Mouse (Mus musculus) ES-Bruce4 (cell line): ENCODE measurements at regions not wholly inside any gene's neighbourhood (a gene's known extent, or its start where the extent isn't known, plus 50 kb on each side); places are given as distances from the start of the nearest gene placed in this dataset.
A peak's percentile ranks its signal among the peaks of the same experiment; 100 is the strongest.

ENCODE experiments used
- H3K27ac ChIP-seq: 2 replicates; pipeline ENCODE4 v1.5.1; 2012; ENCODE audit warnings: low read length, inconsistent platforms; ENCODE audit not compliant: insufficient read depth
- H3K27me3 ChIP-seq: 2 replicates; pipeline ENCODE4 v1.6.1; 2012; ENCODE audit warnings: mild to moderate bottlenecking, low read length, inconsistent platforms; ENCODE audit not compliant: control insufficient read depth, poor library complexity, insufficient read depth, severe bottlenecking
- H3K36me3 ChIP-seq: 2 replicates; pipeline ENCODE4 v1.6.1; 2012; ENCODE audit warnings: inconsistent platforms, mild to moderate bottlenecking, low read length, moderate library complexity; ENCODE audit not compliant: control insufficient read depth, poor library complexity, insufficient read depth, severe bottlenecking
- H3K4me1 ChIP-seq: one replicate; pipeline ENCODE4 v1.8.1; 2011; ENCODE audit warnings: low read length; ENCODE audit not compliant: control insufficient read depth, insufficient read depth
- H3K4me3 ChIP-seq: 2 replicates; pipeline ENCODE4 v1.5.1; 2011; ENCODE audit warnings: low read depth, mild to moderate bottlenecking, low read length
- H3K9ac ChIP-seq: 2 replicates; pipeline ENCODE4 v1.6.1; 2012; ENCODE audit warnings: low read depth, mild to moderate bottlenecking, inconsistent platforms; ENCODE audit not compliant: poor library complexity, severe bottlenecking
- H3K9me3 ChIP-seq: replicated peaks from 2 replicates; pipeline ENCODE4 v1.6.1; 2012; ENCODE audit warnings: mild to moderate bottlenecking, low read length, inconsistent platforms; ENCODE audit not compliant: control insufficient read depth, poor library complexity, insufficient read depth, severe bottlenecking
- CTCF ChIP-seq: IDR thresholded peaks from one replicate; pipeline ENCODE4 v1.8.1; 2011; ENCODE audit warnings: low read depth, low read length
- EP300 ChIP-seq: IDR thresholded peaks from 2 replicates; pipeline ENCODE4 v1.6.1; 2011; ENCODE audit warnings: low read depth, low read length; ENCODE audit not compliant: insufficient read depth
- POLR2A ChIP-seq: IDR thresholded peaks from one replicate; pipeline ENCODE4 v1.8.1; 2011; ENCODE audit warnings: low read length; ENCODE audit not compliant: insufficient read depth

GRCm38 (mm10) chr9:89496729-89497398 lies 126.1 kb downstream of the Minar1 start:
- H3K9me3 ChIP-seq, result no peaks in the 10 kb centered on the region
- H3K36me3 ChIP-seq, result no peaks in the 10 kb centered on the region
- H3K27me3 ChIP-seq, result no peaks in the 10 kb centered on the region
- H3K9ac ChIP-seq, result no peak overlapping the region
- no peaks in the 10 kb centered on the region for H3K4me1 ChIP-seq
- TF ChIP-seq EP300 (no peak), CTCF (no peak), POLR2A (no peak)
- H3K27ac ChIP-seq, result no peak overlapping the region
- no peak overlapping the region for H3K4me3 ChIP-seq

GRCm38 (mm10) chr9:89487601-89488000 lies 135.3 kb downstream of the Minar1 start:
- H3K4me1 ChIP-seq, result no peaks in the 10 kb centered on the region
- no peak overlapping the region for H3K9ac ChIP-seq
- TF ChIP-seq EP300 (no peak), POLR2A (no peak), CTCF (no peak)
- no peak overlapping the region for H3K4me3 ChIP-seq
- H3K27me3 ChIP-seq, result no peaks in the 10 kb centered on the region
- H3K36me3 ChIP-seq, result no peaks in the 10 kb centered on the region
- no peak overlapping the region for H3K27ac ChIP-seq
- no peaks in the 10 kb centered on the region for H3K9me3 ChIP-seq

GRCm38 (mm10) chr9:89479406-89479805 lies 143.5 kb downstream of the Minar1 start:
- no peaks in the 10 kb centered on the region for H3K4me1 ChIP-seq
- H3K9ac ChIP-seq, result no peak overlapping the region

GRCm38 (mm10) chr9:89461190-89461589 lies 161.7 kb downstream of the Minar1 start:
- TF ChIP-seq CTCF, result peak; percentile 50
- no peak for TF ChIP-seq POLR2A
- H3K27me3 ChIP-seq, result no peaks in the 10 kb centered on the region; the same call in 1 of the 2 replicates
- no peaks in the 10 kb centered on the region for H3K36me3 ChIP-seq
- peaks cover 2% of the 10 kb centered on the region for H3K4me1 ChIP-seq
- H3K9me3 ChIP-seq, result no peaks in the 10 kb centered on the region
- H3K27ac ChIP-seq, result no peak overlapping the region
- no peak overlapping the region for H3K4me3 ChIP-seq
- H3K9ac ChIP-seq, result no peak overlapping the region

More at GRCm38 (mm10) chr9:89479406-89479805, 143.5 kb downstream of the Minar1 start:
- Histone ChIP-seq H3K27ac (no peak overlapping the region), H3K9me3 (no peaks in the 10 kb centered on the region), H3K4me3 (no peak overlapping the region), H3K36me3 (no peaks in the 10 kb centered on the region), H3K27me3 (no peaks in the 10 kb centered on the region)
- no peak for TF ChIP-seq EP300
- TF ChIP-seq POLR2A, result no peak
- no peak for TF ChIP-seq CTCF

GRCm38 (mm10) chr9:89456666-89457065 lies 166.3 kb downstream of the Minar1 start:
- no peak overlapping the region for H3K4me3 ChIP-seq
- H3K9me3 ChIP-seq, result no peaks in the 10 kb centered on the region
- H3K4me1 ChIP-seq, result no peaks in the 10 kb centered on the region
- no peaks in the 10 kb centered on the region for H3K36me3 ChIP-seq
- H3K27me3 ChIP-seq, result no peaks in the 10 kb centered on the region; the same call in 1 of the 2 replicates
- TF ChIP-seq POLR2A, result no peak
- no peak for TF ChIP-seq CTCF
- TF ChIP-seq EP300, result no peak
- no peak overlapping the region for H3K9ac ChIP-seq
- no peak overlapping the region for H3K27ac ChIP-seq

- Histone ChIP-seq H3K4me1 (no peaks in the 10 kb centered on the region), H3K9ac (no peak overlapping the region), H3K9me3 (no peaks in the 10 kb centered on the region), H3K36me3 (no peaks in the 10 kb centered on the region), H3K27me3 (no peaks in the 10 kb centered on the region), H3K4me3 (no peak overlapping the region), H3K27ac (no peak overlapping the region)
- TF ChIP-seq POLR2A (no peak), EP300 (no peak), CTCF (no peak)
Measured at GRCm38 (mm10) chr9:89449656-89450055, 173.3 kb downstream of the Minar1 start.
